Mouse (Mus musculus): Measurements from ENCODE around the gene Cd63. TPM values are rescaled to one million over a fixed set of nuclear protein-coding genes. Genes with fewer than 3 reads are reported as not detected.

Cd63 gene
- polyA plus RNA-seq, 1 experiment = 134 TPM

GRCm38 (mm10) chr10:128923013-128923691 is 22.4 kb downstream of the Cd63 start:
- TF ChIP-seq CTCF (IDR thresholded peaks at IDR 0.05; ENCODE audit: control insufficient read depth, insufficient read depth, low read length) (no peak), POLR2A (IDR thresholded peaks at IDR 0.05; ENCODE audit: borderline replicate concordance, control insufficient read depth, low read depth, low read length) (peak; percentile 60; the same call in 1 of the 2 replicates)
- H3K27ac ChIP-seq (ENCODE audit: control insufficient read depth, insufficient read depth, low read depth, low read length, poor library complexity) = peak overlapping the region; percentile 94
- peaks cover 1% of the 10 kb centered on the region; the same call in 1 of the 2 replicates for H3K4me1 ChIP-seq (ENCODE audit: control insufficient read depth, insufficient read depth, low read length)
- under 1% methylated on average over 42 of the region's 42 CpGs for WGBS
- peak overlapping the region; percentile 90 for H3K4me3 ChIP-seq (replicated peaks; ENCODE audit: control insufficient read depth, low read depth, low read length)

GRCm38 (mm10) chr10:128923935-128924334 is 23.1 kb downstream of the Cd63 start, which contains the start of gene Bloc1s1:
Gene Bloc1s1, minus strand, starts transcription at chr10:128924035.
- 37% methylated on average over 9 of the region's 9 CpGs for WGBS
- peak within 1 kb of the TSS; percentile 94 for H3K27ac ChIP-seq (ENCODE audit: control insufficient read depth, insufficient read depth, low read depth, low read length, poor library complexity)
- H3K4me3 ChIP-seq (replicated peaks; ENCODE audit: control insufficient read depth, low read depth, low read length) = peak within 1 kb of the TSS; percentile 90
- peaks cover 1% of the 10 kb centered on the region; the same call in 1 of the 2 replicates for H3K4me1 ChIP-seq (ENCODE audit: control insufficient read depth, insufficient read depth, low read length)
- TF ChIP-seq POLR2A (IDR thresholded peaks at IDR 0.05; ENCODE audit: borderline replicate concordance, control insufficient read depth, low read depth, low read length) = no peak
- TF ChIP-seq CTCF (IDR thresholded peaks at IDR 0.05; ENCODE audit: control insufficient read depth, insufficient read depth, low read length) = no peak

- H3K27ac ChIP-seq (ENCODE audit: control insufficient read depth, insufficient read depth, low read depth, low read length, poor library complexity) = no peak overlapping the region
- TF ChIP-seq CTCF (IDR thresholded peaks at IDR 0.05; ENCODE audit: control insufficient read depth, insufficient read depth, low read length) = no peak
- no peak for TF ChIP-seq POLR2A (IDR thresholded peaks at IDR 0.05; ENCODE audit: borderline replicate concordance, control insufficient read depth, low read depth, low read length)
- H3K4me1 ChIP-seq (ENCODE audit: control insufficient read depth, insufficient read depth, low read length) = peaks cover 1% of the 10 kb centered on the region; the same call in 1 of the 2 replicates
- WGBS = 68% methylated on average over 4 of the region's 4 CpGs
- H3K4me3 ChIP-seq (replicated peaks; ENCODE audit: control insufficient read depth, low read depth, low read length) = no peak overlapping the region
Observed at GRCm38 (mm10) chr10:128928356-128928755, 27.6 kb downstream of the Cd63 start.

- WGBS = 81% methylated on average over 7 of the region's 7 CpGs
- H3K27ac ChIP-seq (ENCODE audit: control insufficient read depth, insufficient read depth, low read depth, low read length, poor library complexity) = no peak overlapping the region
- no peak overlapping the region for H3K4me3 ChIP-seq (replicated peaks; ENCODE audit: control insufficient read depth, low read depth, low read length)
- no peaks in the 10 kb centered on the region for H3K4me1 ChIP-seq (ENCODE audit: control insufficient read depth, insufficient read depth, low read length)
- TF ChIP-seq CTCF (IDR thresholded peaks at IDR 0.05; ENCODE audit: control insufficient read depth, insufficient read depth, low read length) (no peak), POLR2A (IDR thresholded peaks at IDR 0.05; ENCODE audit: borderline replicate concordance, control insufficient read depth, low read depth, low read length) (no peak)
Observed at GRCm38 (mm10) chr10:128929638-128930378, 29.0 kb downstream of the Cd63 start.

- H3K4me1 ChIP-seq (ENCODE audit: control insufficient read depth, insufficient read depth, low read length) = no peaks in the 10 kb centered on the region
- H3K27ac ChIP-seq (ENCODE audit: control insufficient read depth, insufficient read depth, low read depth, low read length, poor library complexity) = no peak overlapping the region
- 41% methylated on average over 2 of the region's 2 CpGs for WGBS
- TF ChIP-seq POLR2A (IDR thresholded peaks at IDR 0.05; ENCODE audit: borderline replicate concordance, control insufficient read depth, low read depth, low read length) (no peak), CTCF (IDR thresholded peaks at IDR 0.05; ENCODE audit: control insufficient read depth, insufficient read depth, low read length) (no peak)
- H3K4me3 ChIP-seq (replicated peaks; ENCODE audit: control insufficient read depth, low read depth, low read length) = no peak overlapping the region
Observed at GRCm38 (mm10) chr10:128931441-128931840, 30.7 kb downstream of the Cd63 start.

GRCm38 (mm10) chr10:128933574-128933973 is 32.8 kb downstream of the Cd63 start, which contains the start of gene Itga7:
Gene Itga7, plus strand, starts transcription at chr10:128933818.
- 2% methylated on average over 26 of the region's 26 CpGs for whole genome bisulfite sequencing
- Histone ChIP-seq H3K4me3 (replicated peaks; ENCODE audit: control insufficient read depth, low read depth, low read length) (no peak within 1 kb of the TSS), H3K4me1 (ENCODE audit: control insufficient read depth, insufficient read depth, low read length) (no peaks in the 10 kb centered on the region), H3K27ac (ENCODE audit: control insufficient read depth, insufficient read depth, low read depth, low read length, poor library complexity) (no peak within 1 kb of the TSS)
- TF ChIP-seq CTCF (IDR thresholded peaks at IDR 0.05; ENCODE audit: control insufficient read depth, insufficient read depth, low read length) = no peak
- TF ChIP-seq POLR2A (IDR thresholded peaks at IDR 0.05; ENCODE audit: borderline replicate concordance, control insufficient read depth, low read depth, low read length) = no peak

- WGBS = 8% methylated on average over 21 of the region's 21 CpGs
- no peak overlapping the region for H3K4me3 ChIP-seq (replicated peaks; ENCODE audit: control insufficient read depth, low read depth, low read length)
- no peaks in the 10 kb centered on the region for H3K4me1 ChIP-seq (ENCODE audit: control insufficient read depth, insufficient read depth, low read length)
- H3K27ac ChIP-seq (ENCODE audit: control insufficient read depth, insufficient read depth, low read depth, low read length, poor library complexity) = no peak overlapping the region
- TF ChIP-seq POLR2A (IDR thresholded peaks at IDR 0.05; ENCODE audit: borderline replicate concordance, control insufficient read depth, low read depth, low read length) (no peak), CTCF (IDR thresholded peaks at IDR 0.05; ENCODE audit: control insufficient read depth, insufficient read depth, low read length) (no peak)
Observed at GRCm38 (mm10) chr10:128933976-128934721, 33.4 kb downstream of the Cd63 start.

All from bone marrow, adult 2 months (tissue).